Mouse (Mus musculus) midbrain, embryonic 16.5 days (tissue): ENCODE measurements around the gene Dolk. TPM values are rescaled to one million over a fixed set of nuclear protein-coding genes. Genes with fewer than 3 reads are reported as not detected.

Experiments
- ATAC-seq: fragments of 200-750 bp; cut with Nextera tagmentation; 2 replicates; pipeline ENCODE4 v1.8.0; 2017; ENCODE audit warnings: moderate TSS enrichment
- H3K27ac ChIP-seq: fragments of 300-500 bp; sonication (generic); 2 replicates; pipeline ENCODE4 v1.5.1; 2014; ENCODE audit warnings: mild to moderate bottlenecking, low read length, mixed read lengths
- H3K27me3 ChIP-seq: fragments of 300-500 bp; sonication (generic); 2 replicates; pipeline ENCODE4 v1.6.1; 2014; ENCODE audit warnings: low read depth, low read length, mixed read lengths; ENCODE audit not compliant: control insufficient read depth, insufficient read depth
- H3K36me3 ChIP-seq: fragments of 300-500 bp; sonication (generic); 2 replicates; pipeline ENCODE4 v1.6.1; 2014; ENCODE audit warnings: mild to moderate bottlenecking, low read length, moderate library complexity, mixed read lengths; ENCODE audit not compliant: control insufficient read depth, insufficient read depth
- H3K4me1 ChIP-seq: fragments of 300-500 bp; sonication (generic); 2 replicates; pipeline ENCODE4 v1.6.1; 2014; ENCODE audit warnings: mild to moderate bottlenecking, low read length, mixed read lengths; ENCODE audit not compliant: control insufficient read depth, insufficient read depth
- H3K4me2 ChIP-seq: fragments of 300-500 bp; sonication (generic); 2 replicates; pipeline ENCODE4 v1.6.1; 2014; ENCODE audit warnings: mild to moderate bottlenecking, low read length, mixed read lengths
- H3K4me3 ChIP-seq: fragments of 300-500 bp; sonication (generic); 2 replicates; pipeline ENCODE4 v1.5.1; 2014; ENCODE audit warnings: low read depth, mild to moderate bottlenecking, low read length, moderate library complexity, mixed read lengths
- H3K9ac ChIP-seq: fragments of 300-500 bp; sonication (generic); 2 replicates; pipeline ENCODE4 v1.6.1; 2014; ENCODE audit warnings: low read depth, low read length, mixed read lengths
- H3K9me3 ChIP-seq: fragments of 300-500 bp; sonication (generic); replicated peaks from 2 replicates; pipeline ENCODE4 v1.6.1; 2014; ENCODE audit warnings: mild to moderate bottlenecking, low read length, mixed read lengths; ENCODE audit not compliant: control insufficient read depth, poor library complexity, severe bottlenecking
- WGBS: fragments of 180-500 bp; shearing (Covaris S2); extraction: QIAGEN DNeasy Blood & Tissue Kit; methylation state at CpG from one replicate; pipeline ENCODE4 v1.1.7; 2014; 5-methylcytosine and 5-hydroxymethylcytosine counted together
- polyA plus RNA-seq: library from polyadenylated mRNA; unstranded; fragments of >200 nt; fragmentation: Nextera tagmentation; extraction: Ambion mirVana; gene quantifications from 2 replicates; pipeline ENCODE4 v1.2.1, GENCODE M21; 2015

Dolk gene
- 38.0 and 40.9 TPM in 2 replicates for polyA plus RNA-seq

- WGBS: under 1% methylated on average over 65 of the region's 68 CpGs
- peak; percentile 90 for ATAC-seq
Measured at GRCm38 (mm10) chr2:30286192-30287026, at the start of gene Dolk, which contains the start of gene Nup188. Gene Dolk, minus strand, starts transcription at chr2:30286334. Gene Nup188, plus strand, starts transcription at chr2:30286397.

GRCm38 (mm10) chr2:30335324-30335723 lies 49.2 kb upstream of the Dolk start:
- Histone ChIP-seq H3K27ac (no peak overlapping the region), H3K4me2 (no peak overlapping the region), H3K36me3 (peaks cover 47% of the 10 kb centered on the region), H3K9me3 (no peaks in the 10 kb centered on the region), H3K4me3 (no peak overlapping the region), H3K27me3 (no peaks in the 10 kb centered on the region), H3K4me1 (no peaks in the 10 kb centered on the region), H3K9ac (no peak overlapping the region)
- ATAC-seq: no peak
- 97% methylated on average over 2 of the region's 2 CpGs for WGBS

More at GRCm38 (mm10) chr2:30286192-30287026, at the start of gene Dolk, which contains the start of gene Nup188:
- H3K36me3 ChIP-seq: 0 out of 2 replicates have a peak, but pooled peaks cover 2% of the 10 kb centered on the region
- peak within 1 kb of the TSS; percentile 91 for H3K4me2 ChIP-seq
- H3K9me3 ChIP-seq: no peaks in the 10 kb centered on the region
- H3K4me3 ChIP-seq: peak within 1 kb of the TSS; percentile 90
- no peaks in the 10 kb centered on the region for H3K27me3 ChIP-seq
- H3K27ac ChIP-seq: peak within 1 kb of the TSS; percentile 67
- peaks cover 17% of the 10 kb centered on the region for H3K4me1 ChIP-seq
- peak within 1 kb of the TSS; percentile 89 for H3K9ac ChIP-seq

- Histone ChIP-seq H3K4me1 (no peaks in the 10 kb centered on the region), H3K4me2 (no peak overlapping the region), H3K36me3 (peaks cover 65% of the 10 kb centered on the region), H3K27me3 (no peaks in the 10 kb centered on the region), H3K9ac (no peak overlapping the region), H3K9me3 (no peaks in the 10 kb centered on the region), H3K4me3 (no peak overlapping the region), H3K27ac (no peak overlapping the region)
- 87% methylated on average over 3 of the region's 3 CpGs for WGBS
- no peak for ATAC-seq
Measured at GRCm38 (mm10) chr2:30328791-30329190, 42.7 kb upstream of the Dolk start.

GRCm38 (mm10) chr2:30327276-30327675 lies 41.1 kb upstream of the Dolk start:
- 96% methylated on average over 7 of the region's 7 CpGs for WGBS
- no peak overlapping the region for H3K4me3 ChIP-seq
- peaks cover 64% of the 10 kb centered on the region for H3K36me3 ChIP-seq
- ATAC-seq: no peak
- H3K4me2 ChIP-seq: no peak overlapping the region
- no peaks in the 10 kb centered on the region for H3K4me1 ChIP-seq
- no peaks in the 10 kb centered on the region for H3K9me3 ChIP-seq
- H3K27ac ChIP-seq: no peak overlapping the region
- no peak overlapping the region for H3K9ac ChIP-seq
- no peaks in the 10 kb centered on the region for H3K27me3 ChIP-seq

- Histone ChIP-seq H3K9me3 (no peaks in the 10 kb centered on the region), H3K4me2 (no peak overlapping the region), H3K27me3 (no peaks in the 10 kb centered on the region), H3K9ac (no peak overlapping the region), H3K4me3 (no peak overlapping the region), H3K36me3 (peaks cover 63% of the 10 kb centered on the region), H3K4me1 (no peaks in the 10 kb centered on the region), H3K27ac (no peak overlapping the region)
- ATAC-seq: no peak
- WGBS: 94% methylated on average over 5 of the region's 5 CpGs
Measured at GRCm38 (mm10) chr2:30325296-30325695, 39.2 kb upstream of the Dolk start.

GRCm38 (mm10) chr2:30323111-30323510 lies 37.0 kb upstream of the Dolk start:
- ATAC-seq: no peak
- Histone ChIP-seq H3K4me3 (no peak overlapping the region), H3K4me1 (no peaks in the 10 kb centered on the region), H3K27ac (no peak overlapping the region), H3K36me3 (peaks cover 49% of the 10 kb centered on the region), H3K27me3 (no peaks in the 10 kb centered on the region), H3K4me2 (no peak overlapping the region), H3K9me3 (no peaks in the 10 kb centered on the region), H3K9ac (no peak overlapping the region)
- WGBS: 88% methylated on average over 7 of the region's 7 CpGs

- Histone ChIP-seq H3K4me1 (no peaks in the 10 kb centered on the region), H3K9ac (no peak overlapping the region), H3K4me3 (no peak overlapping the region), H3K9me3 (no peaks in the 10 kb centered on the region), H3K27ac (no peak overlapping the region), H3K27me3 (no peaks in the 10 kb centered on the region), H3K4me2 (no peak overlapping the region), H3K36me3 (peaks cover 50% of the 10 kb centered on the region)
- ATAC-seq: no peak
- WGBS: 92% methylated on average over 4 of the region's 4 CpGs
Measured at GRCm38 (mm10) chr2:30319260-30319659, 33.1 kb upstream of the Dolk start.

GRCm38 (mm10) chr2:30316955-30317354 lies 30.8 kb upstream of the Dolk start:
- Histone ChIP-seq H3K9me3 (no peaks in the 10 kb centered on the region), H3K27me3 (no peaks in the 10 kb centered on the region), H3K4me2 (no peak overlapping the region), H3K36me3 (peaks cover 49% of the 10 kb centered on the region), H3K9ac (no peak overlapping the region), H3K4me3 (no peak overlapping the region), H3K27ac (no peak overlapping the region), H3K4me1 (no peaks in the 10 kb centered on the region)
- 94% methylated on average over 5 of the region's 5 CpGs for WGBS
- no peak for ATAC-seq

GRCm38 (mm10) chr2:30316136-30316535 lies 30.0 kb upstream of the Dolk start:
- no peak for ATAC-seq
- Histone ChIP-seq H3K4me2 (no peak overlapping the region), H3K27ac (no peak overlapping the region), H3K27me3 (no peaks in the 10 kb centered on the region), H3K4me3 (no peak overlapping the region), H3K9me3 (no peaks in the 10 kb centered on the region), H3K4me1 (no peaks in the 10 kb centered on the region), H3K36me3 (peaks cover 52% of the 10 kb centered on the region), H3K9ac (no peak overlapping the region)
- 93% methylated on average over 4 of the region's 4 CpGs for WGBS
